Mouse (Mus musculus): ENCODE results near the gene Jam3. TPM values are rescaled to one million over a fixed set of nuclear protein-coding genes. Genes with fewer than 3 reads are reported as not detected.

The Jam3 gene
- polyA plus RNA-seq, 1 experiment from 2014 or later: 12.0 TPM

DNA sequence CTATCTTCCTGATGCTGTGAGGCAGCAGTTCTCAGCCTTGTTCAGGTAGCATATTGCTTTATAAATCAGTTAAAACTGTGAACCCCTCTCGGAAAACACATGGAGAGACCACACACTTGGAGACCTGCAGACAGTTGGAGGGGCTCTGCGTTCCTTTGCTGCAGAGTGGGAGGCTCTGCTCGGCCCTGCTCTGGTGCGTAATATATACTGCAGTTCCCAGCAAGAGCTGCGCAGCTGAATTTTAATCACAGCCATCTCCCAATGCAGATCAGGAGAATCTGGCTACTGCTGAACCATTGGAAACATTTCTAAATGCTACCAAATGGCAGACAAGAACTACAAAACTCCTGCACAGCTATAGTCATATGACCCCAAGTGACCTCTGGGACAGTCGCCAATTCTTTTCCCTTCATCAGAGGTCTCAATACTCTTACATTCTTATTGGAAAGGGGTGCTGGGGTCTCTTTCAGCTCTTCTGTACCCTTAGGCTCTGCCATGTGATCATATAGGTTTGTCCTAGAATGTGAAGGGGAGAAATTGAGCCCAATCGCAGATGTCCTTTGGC is 33.5 kb upstream of the Jam3 start:
- Histone ChIP-seq H3K36me3 (no peaks in the 10 kb centered on the region), H3K27me3 (replicated peaks) (peaks cover 7% of the 10 kb centered on the region), H3K4me2 (no peak overlapping the region), H3K4me3 (no peak overlapping the region), H3K4me1 (peaks cover 8% of the 10 kb centered on the region; the same call in 1 of the 2 replicates), H3K9me3 (replicated peaks) (no peaks in the 10 kb centered on the region), H3K27ac (no peak overlapping the region), H3K9ac (no peak overlapping the region)
- no peak for ATAC-seq
- WGBS (ENCODE audit: insufficient replicate concordance): 70% methylated on average over 7 of the region's 7 CpGs

DNA sequence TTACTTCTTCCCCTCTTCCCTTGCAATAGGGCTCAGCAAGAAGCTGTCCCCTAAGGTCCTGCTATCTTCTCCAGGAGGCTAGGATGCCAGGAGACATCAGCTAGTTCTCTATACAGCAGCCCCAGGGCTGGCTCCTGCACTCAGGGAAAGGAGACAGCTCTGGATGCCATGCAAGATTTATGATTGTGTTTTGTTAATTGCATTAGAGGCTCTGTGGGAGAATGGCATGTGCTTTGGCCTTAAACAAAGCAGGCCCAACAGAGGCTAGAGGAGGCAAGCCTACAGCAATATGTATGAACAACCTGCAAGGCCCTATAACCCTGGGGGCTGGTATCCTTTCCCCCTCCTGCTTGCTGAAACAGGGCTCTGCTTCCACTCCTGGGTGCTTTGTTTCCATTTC is 30.6 kb upstream of the Jam3 start:
- no peak overlapping the region for H3K4me2 ChIP-seq
- H3K9me3 ChIP-seq (replicated peaks): no peaks in the 10 kb centered on the region
- H3K27ac ChIP-seq: no peak overlapping the region
- no peak overlapping the region for H3K9ac ChIP-seq
- H3K36me3 ChIP-seq: no peaks in the 10 kb centered on the region
- H3K4me1 ChIP-seq: no peaks in the 10 kb centered on the region
- no peak for ATAC-seq
- no peaks in the 10 kb centered on the region for H3K27me3 ChIP-seq (replicated peaks)
- H3K4me3 ChIP-seq: no peak overlapping the region

GRCm38 (mm10) chr9:27182087-27182486 is 26.9 kb upstream of the Jam3 start:
- Histone ChIP-seq H3K4me3 (no peak overlapping the region), H3K36me3 (no peaks in the 10 kb centered on the region), H3K27ac (no peak overlapping the region), H3K4me2 (no peak overlapping the region), H3K9me3 (replicated peaks) (no peaks in the 10 kb centered on the region), H3K27me3 (replicated peaks) (no peaks in the 10 kb centered on the region), H3K9ac (no peak overlapping the region), H3K4me1 (no peaks in the 10 kb centered on the region)
- no peak for ATAC-seq
- 52% methylated on average over 5 of the region's 5 CpGs for WGBS (ENCODE audit: insufficient replicate concordance)

GRCm38 (mm10) chr9:27180492-27180891 is 25.3 kb upstream of the Jam3 start:
- no peaks in the 10 kb centered on the region for H3K36me3 ChIP-seq
- no peak overlapping the region for H3K4me2 ChIP-seq
- H3K4me1 ChIP-seq: no peaks in the 10 kb centered on the region
- WGBS (ENCODE audit: insufficient replicate concordance): 50% methylated on average over 3 of the region's 3 CpGs
- no peak overlapping the region for H3K4me3 ChIP-seq
- no peaks in the 10 kb centered on the region for H3K27me3 ChIP-seq (replicated peaks)
- no peak overlapping the region for H3K27ac ChIP-seq
- no peak for ATAC-seq
- H3K9me3 ChIP-seq (replicated peaks): no peaks in the 10 kb centered on the region
- H3K9ac ChIP-seq: no peak overlapping the region

GRCm38 (mm10) chr9:27178935-27179334 is 23.7 kb upstream of the Jam3 start:
- 54% methylated on average over 4 of the region's 4 CpGs for WGBS (ENCODE audit: insufficient replicate concordance)
- no peak for ATAC-seq
- H3K4me1 ChIP-seq: no peaks in the 10 kb centered on the region
- H3K27me3 ChIP-seq (replicated peaks): no peaks in the 10 kb centered on the region
- no peak overlapping the region for H3K9ac ChIP-seq
- no peak overlapping the region for H3K4me3 ChIP-seq
- H3K27ac ChIP-seq: no peak overlapping the region
- no peak overlapping the region for H3K4me2 ChIP-seq
- no peaks in the 10 kb centered on the region for H3K36me3 ChIP-seq
- H3K9me3 ChIP-seq (replicated peaks): no peaks in the 10 kb centered on the region

DNA sequence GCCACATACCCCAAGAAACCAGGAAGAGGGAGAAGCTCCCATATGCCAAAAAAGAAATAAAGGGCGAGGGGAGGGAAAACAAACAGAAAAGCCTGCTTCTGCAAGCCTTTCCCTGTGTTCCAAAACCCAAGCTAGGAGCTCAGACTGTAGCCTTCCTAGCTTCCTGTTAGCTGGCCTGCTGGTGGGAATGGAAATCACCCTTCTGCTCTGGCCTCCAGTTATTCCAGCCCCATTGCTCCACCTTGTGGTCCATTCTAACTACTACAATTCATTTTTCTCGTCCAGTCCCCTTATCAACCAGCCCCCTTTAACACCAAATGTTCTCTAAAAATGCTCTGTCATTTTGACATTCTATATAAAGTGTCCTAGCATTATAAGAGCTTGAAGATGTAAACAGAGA is 20.9 kb upstream of the Jam3 start:
- Histone ChIP-seq H3K36me3 (no peaks in the 10 kb centered on the region), H3K27me3 (replicated peaks) (no peaks in the 10 kb centered on the region), H3K4me2 (no peak overlapping the region), H3K27ac (no peak overlapping the region), H3K9me3 (replicated peaks) (no peaks in the 10 kb centered on the region), H3K4me3 (no peak overlapping the region), H3K4me1 (no peaks in the 10 kb centered on the region), H3K9ac (no peak overlapping the region)
- ATAC-seq: no peak
- WGBS (ENCODE audit: insufficient replicate concordance): 6% methylated on average over 2 of the region's 2 CpGs

DNA sequence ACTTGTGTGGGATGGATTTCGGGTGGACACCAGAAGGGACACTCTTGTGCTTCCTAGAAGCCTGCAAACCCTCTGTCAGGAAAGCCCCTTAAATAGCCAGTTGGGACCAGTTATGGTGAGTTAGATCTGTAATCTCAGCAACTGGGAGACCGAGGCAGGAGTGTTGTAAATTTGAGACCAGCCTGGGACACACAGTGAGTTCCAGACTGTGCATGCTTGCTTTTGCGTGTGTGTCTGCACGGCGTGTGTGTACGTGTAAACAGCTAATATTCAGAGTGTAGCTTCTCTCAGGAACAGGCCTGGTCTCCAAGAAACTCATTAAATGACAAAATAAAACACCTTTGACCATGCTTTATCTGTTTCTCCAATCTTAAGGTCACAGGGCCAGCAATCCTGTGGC is 20.5 kb upstream of the Jam3 start:
- WGBS (ENCODE audit: insufficient replicate concordance): 78% methylated on average over 6 of the region's 6 CpGs
- H3K36me3 ChIP-seq: no peaks in the 10 kb centered on the region
- no peak overlapping the region for H3K4me2 ChIP-seq
- H3K9me3 ChIP-seq (replicated peaks): no peaks in the 10 kb centered on the region
- H3K27ac ChIP-seq: no peak overlapping the region
- no peak for ATAC-seq
- H3K4me1 ChIP-seq: no peaks in the 10 kb centered on the region
- no peak overlapping the region for H3K4me3 ChIP-seq
- no peak overlapping the region for H3K9ac ChIP-seq
- H3K27me3 ChIP-seq (replicated peaks): no peaks in the 10 kb centered on the region

DNA sequence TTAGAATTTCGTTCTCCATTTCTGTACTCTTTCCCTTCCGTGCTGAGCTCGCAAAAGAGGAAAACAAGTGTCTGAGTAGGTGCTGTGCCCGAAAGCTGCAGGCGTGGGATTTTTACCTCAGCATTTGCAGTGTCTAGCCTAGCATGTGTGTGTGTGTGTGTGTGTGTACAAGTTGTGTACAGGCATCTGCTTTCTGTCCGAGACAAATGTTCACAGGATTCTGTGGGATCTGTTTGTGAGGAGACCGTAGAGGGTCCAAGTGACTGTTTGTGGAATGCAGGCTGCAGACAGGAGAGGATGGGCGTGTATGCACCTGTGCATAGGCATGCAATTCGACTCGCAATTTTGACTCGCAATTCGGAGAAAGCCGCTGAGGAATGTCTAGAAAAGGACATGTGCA is 20.0 kb upstream of the Jam3 start:
- Histone ChIP-seq H3K27me3 (replicated peaks) (no peaks in the 10 kb centered on the region), H3K27ac (no peak overlapping the region), H3K9me3 (replicated peaks) (no peaks in the 10 kb centered on the region), H3K4me2 (no peak overlapping the region), H3K4me3 (no peak overlapping the region), H3K4me1 (no peaks in the 10 kb centered on the region), H3K9ac (no peak overlapping the region), H3K36me3 (no peaks in the 10 kb centered on the region)
- no peak for ATAC-seq
- WGBS (ENCODE audit: insufficient replicate concordance): 75% methylated on average over 13 of the region's 13 CpGs

GRCm38 (mm10) chr9:27174079-27174478 is 18.9 kb upstream of the Jam3 start:
- WGBS (ENCODE audit: insufficient replicate concordance): 52% methylated on average over 5 of the region's 5 CpGs

DNA sequence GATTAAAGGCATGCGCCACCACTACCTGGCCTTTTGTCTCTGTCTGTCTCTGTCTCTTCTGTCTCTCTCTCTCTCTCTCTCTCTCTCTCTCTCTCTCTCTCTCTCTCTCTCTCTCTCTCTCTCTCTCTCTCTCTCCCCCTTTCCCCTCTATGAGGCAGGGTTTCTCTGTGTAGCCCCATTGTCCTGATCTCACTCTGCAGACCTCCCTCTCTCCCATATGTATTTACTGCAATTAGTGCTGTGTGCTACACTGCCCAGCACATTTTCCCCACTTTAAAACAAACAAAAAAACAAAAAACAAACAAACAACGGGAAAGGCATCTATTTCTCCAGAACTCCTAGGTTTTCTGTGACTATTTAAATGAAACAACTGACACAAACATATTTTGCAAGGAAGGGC is 18.4 kb upstream of the Jam3 start:
- ATAC-seq: no peak
- H3K4me1 ChIP-seq: no peaks in the 10 kb centered on the region
- H3K4me2 ChIP-seq: no peak overlapping the region
- no peaks in the 10 kb centered on the region for H3K36me3 ChIP-seq
- no peaks in the 10 kb centered on the region for H3K27me3 ChIP-seq (replicated peaks)
- no peaks in the 10 kb centered on the region for H3K9me3 ChIP-seq (replicated peaks)
- WGBS (ENCODE audit: insufficient replicate concordance): 69% methylated on average over 2 of the region's 2 CpGs
- H3K9ac ChIP-seq: no peak overlapping the region
- H3K27ac ChIP-seq: no peak overlapping the region
- no peak overlapping the region for H3K4me3 ChIP-seq

More at GRCm38 (mm10) chr9:27174079-27174478, 18.9 kb upstream of the Jam3 start:
- H3K4me1 ChIP-seq: no peaks in the 10 kb centered on the region
- H3K4me2 ChIP-seq: no peak overlapping the region
- H3K9me3 ChIP-seq (replicated peaks): no peaks in the 10 kb centered on the region
- no peaks in the 10 kb centered on the region for H3K36me3 ChIP-seq
- no peaks in the 10 kb centered on the region for H3K27me3 ChIP-seq (replicated peaks)
- ATAC-seq: no peak
- no peak overlapping the region for H3K27ac ChIP-seq
- H3K4me3 ChIP-seq: no peak overlapping the region
- no peak overlapping the region for H3K9ac ChIP-seq

- Histone ChIP-seq H3K4me1 (no peaks in the 10 kb centered on the region), H3K9ac (no peak overlapping the region), H3K27me3 (replicated peaks) (no peaks in the 10 kb centered on the region), H3K4me2 (no peak overlapping the region), H3K27ac (no peak overlapping the region), H3K4me3 (no peak overlapping the region), H3K36me3 (no peaks in the 10 kb centered on the region), H3K9me3 (replicated peaks) (no peaks in the 10 kb centered on the region)
- no peak for ATAC-seq
- 49% methylated on average over 6 of the region's 6 CpGs for WGBS (ENCODE audit: insufficient replicate concordance)
Measured at GRCm38 (mm10) chr9:27172839-27173238, 17.6 kb upstream of the Jam3 start.

DNA sequence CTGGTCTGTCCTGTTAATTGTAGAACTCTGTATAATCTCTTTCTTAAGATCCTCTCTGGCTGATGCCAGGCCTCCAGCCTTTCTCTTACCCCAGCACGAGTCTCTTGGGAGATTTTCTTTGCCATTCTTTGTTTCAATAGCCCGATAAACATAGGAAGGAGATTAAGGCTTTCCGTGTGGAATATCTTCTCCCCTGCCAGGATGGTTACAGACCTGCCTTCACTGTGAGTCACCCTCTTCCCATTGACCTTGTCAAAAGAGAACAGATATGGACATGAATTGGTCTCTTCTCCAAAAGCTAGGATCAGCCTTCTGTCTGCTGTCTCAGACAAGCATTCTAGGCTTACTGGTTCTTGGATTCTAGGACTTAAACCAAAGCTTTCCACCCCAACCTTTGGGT is 15.5 kb upstream of the Jam3 start:
- Histone ChIP-seq H3K9ac (no peak overlapping the region), H3K4me3 (no peak overlapping the region), H3K27me3 (replicated peaks) (no peaks in the 10 kb centered on the region), H3K36me3 (no peaks in the 10 kb centered on the region), H3K9me3 (replicated peaks) (no peaks in the 10 kb centered on the region), H3K27ac (no peak overlapping the region), H3K4me1 (no peaks in the 10 kb centered on the region), H3K4me2 (no peak overlapping the region)
- no peak for ATAC-seq
- 65% methylated on average over 3 of the region's 3 CpGs for WGBS (ENCODE audit: insufficient replicate concordance)

- no peak overlapping the region for H3K4me3 ChIP-seq
- H3K4me2 ChIP-seq: no peak overlapping the region
- H3K9ac ChIP-seq: no peak overlapping the region
- H3K9me3 ChIP-seq (replicated peaks): no peaks in the 10 kb centered on the region
- H3K27ac ChIP-seq: no peak overlapping the region
- H3K36me3 ChIP-seq: no peaks in the 10 kb centered on the region
- H3K27me3 ChIP-seq (replicated peaks): no peaks in the 10 kb centered on the region
- no peaks in the 10 kb centered on the region for H3K4me1 ChIP-seq
- no peak for ATAC-seq
- WGBS (ENCODE audit: insufficient replicate concordance): 58% methylated on average over 1 of the region's 1 CpGs
Measured at GRCm38 (mm10) chr9:27166981-27167380, 11.8 kb upstream of the Jam3 start.
